Mouse (Mus musculus) E14TG2a.4 (cell line): ENCODE measurements around the gene Atn1.

ENCODE experiments used
- CTCF ChIP-seq: conservative IDR thresholded peaks from 2 replicates; pipeline ENCODE4 v1.5.1; 2014; ENCODE audit warnings: low read length
- NANOG ChIP-seq: IDR thresholded peaks from 2 replicates; pipeline ENCODE4 v1.6.1; 2014; ENCODE audit warnings: borderline replicate concordance, low read length, mixed read lengths
- POU5F1 ChIP-seq: IDR thresholded peaks from 2 replicates; pipeline ENCODE4 v1.6.1; 2014; ENCODE audit warnings: low read length, borderline replicate concordance

- TF ChIP-seq CTCF (no peak), POU5F1 (no peak), NANOG (no peak)
Observed at GRCm38 (mm10) chr6:124694166-124694955, 62.0 kb downstream of the Atn1 start.
